Mouse (Mus musculus) megakaryocyte, embryonic 14.5 days (primary cell): Measurements from ENCODE around the gene Higd2a.

Experiments used
- FLI1 ChIP-seq: IDR thresholded peaks from 2 replicates; pipeline ENCODE4 v1.6.1; 2012; ENCODE audit warnings: low read length, inconsistent platforms, mixed read lengths
- GATA1 ChIP-seq: IDR thresholded peaks from 3 replicates; pipeline ENCODE4 v1.6.1; 2012; ENCODE audit warnings: mixed read lengths, low read length, inconsistent platforms, borderline replicate concordance

- TF ChIP-seq GATA1 (no peak), FLI1 (no peak)
Observed at GRCm38 (mm10) chr13:54608002-54608401, 18.0 kb downstream of the Higd2a start.
